Mouse (Mus musculus): ENCODE results near the gene Fam126a. TPM values are rescaled to one million over a fixed set of nuclear protein-coding genes. Genes with fewer than 3 reads are reported as not detected.
"Not testable (repeated sequence)": the region's sequence is repeated elsewhere in the genome, so short reads cannot be mapped to it uniquely, and the experiment has no call there.

Fam126a gene
- total and polyA plus RNA-seq, 3 experiments = 9.2 to 44.1 (median 41.3) TPM

GRCm38 (mm10) chr5:23887111-23887510 lies 143.4 kb downstream of the Fam126a start:
- Histone ChIP-seq H3K9ac (ENCODE audit: low read depth, low read length) (no peak overlapping the region), H3K36me3 (ENCODE audit: control insufficient read depth, insufficient read depth, low read length) (no peaks in the 10 kb centered on the region), H3K79me2 (replicated peaks; ENCODE audit: control insufficient read depth, insufficient read depth, low read length) (no peaks in the 10 kb centered on the region), H3K4me1 (ENCODE audit: control insufficient read depth, insufficient read depth, low read length) (no peaks in the 10 kb centered on the region; the same call in 1 of the 2 replicates), H3K27ac (peak overlapping the region; percentile 63), H3K27me3 (ENCODE audit: control insufficient read depth, insufficient read depth, low read length) (no peaks in the 10 kb centered on the region), H3K4me3 (no peak overlapping the region)
- no peak for DNase-seq
- TF ChIP-seq POLR2A (IDR thresholded peaks at IDR 0.05; ENCODE audit: insufficient read depth, low read depth, low read length) (no peak), CTCF (IDR thresholded peaks at IDR 0.05) (no peak), EP300 (IDR thresholded peaks at IDR 0.05; ENCODE audit: insufficient read depth, low read depth, low read length) (no peak)
- 32% methylated on average over 3 of the region's 3 CpGs for WGBS
- intact Hi-C loops (cut with DNase I) = no loop called here

GRCm38 (mm10) chr5:23874457-23874856 lies 156.0 kb downstream of the Fam126a start:
- Histone ChIP-seq H3K4me3 (no peak overlapping the region), H3K27ac (no peak overlapping the region), H3K36me3 (ENCODE audit: control insufficient read depth, insufficient read depth, low read length) (no peaks in the 10 kb centered on the region), H3K9ac (ENCODE audit: low read depth, low read length) (no peak overlapping the region), H3K4me1 (ENCODE audit: control insufficient read depth, insufficient read depth, low read length) (no peaks in the 10 kb centered on the region), H3K27me3 (ENCODE audit: control insufficient read depth, insufficient read depth, low read length) (no peaks in the 10 kb centered on the region), H3K79me2 (replicated peaks; ENCODE audit: control insufficient read depth, insufficient read depth, low read length) (no peaks in the 10 kb centered on the region)
- peak in 1 of 2 experiments; percentile 60 for DNase-seq
- WGBS = 48% methylated on average over 5 of the region's 5 CpGs
- intact Hi-C loops (cut with DNase I) = no loop called here
- TF ChIP-seq EP300 (IDR thresholded peaks at IDR 0.05; ENCODE audit: insufficient read depth, low read depth, low read length) (0 out of 2 replicates have a peak, but pooled peaks have one; percentile 44), CTCF (IDR thresholded peaks at IDR 0.05) (no peak)

- no peak for TF ChIP-seq POLR2A (IDR thresholded peaks at IDR 0.05; ENCODE audit: insufficient read depth, low read depth, low read length)
- TF ChIP-seq CTCF (IDR thresholded peaks at IDR 0.05) = no peak
- no peak for TF ChIP-seq EP300 (IDR thresholded peaks at IDR 0.05; ENCODE audit: insufficient read depth, low read depth, low read length)
- H3K36me3 ChIP-seq (ENCODE audit: control insufficient read depth, insufficient read depth, low read length) = no peaks in the 10 kb centered on the region
- H3K4me3 ChIP-seq = no peak overlapping the region
- no peak overlapping the region for H3K27ac ChIP-seq
- H3K9ac ChIP-seq (ENCODE audit: low read depth, low read length) = no peak overlapping the region
- H3K79me2 ChIP-seq (replicated peaks; ENCODE audit: control insufficient read depth, insufficient read depth, low read length) = no peaks in the 10 kb centered on the region
- DNase-seq = no peak
- intact Hi-C loops (cut with DNase I) = no loop called here
- H3K27me3 ChIP-seq (ENCODE audit: control insufficient read depth, insufficient read depth, low read length) = no peaks in the 10 kb centered on the region
- no peaks in the 10 kb centered on the region for H3K4me1 ChIP-seq (ENCODE audit: control insufficient read depth, insufficient read depth, low read length)
- 19% methylated on average over 6 of the region's 6 CpGs for WGBS
These were observed 157.9 kb downstream of the Fam126a start for GRCm38 (mm10) chr5:23872586-23872985.

- H3K27ac ChIP-seq; H3K36me3 ChIP-seq (ENCODE audit: control insufficient read depth, insufficient read depth, low read length); H3K9ac ChIP-seq (ENCODE audit: low read depth, low read length); H3K79me2 ChIP-seq (replicated peaks; ENCODE audit: control insufficient read depth, insufficient read depth, low read length); H3K4me1 ChIP-seq (ENCODE audit: control insufficient read depth, insufficient read depth, low read length); DNase-seq; intact Hi-C loops (cut with DNase I); H3K4me3 ChIP-seq; H3K27me3 ChIP-seq (ENCODE audit: control insufficient read depth, insufficient read depth, low read length): not testable (repeated sequence)
- 90% methylated on average over 2 of the region's 2 CpGs for WGBS
These were observed 159.2 kb downstream of the Fam126a start for GRCm38 (mm10) chr5:23871323-23871722.

GRCm38 (mm10) chr5:23865941-23866340 lies 164.5 kb downstream of the Fam126a start:
- intact Hi-C loops (cut with DNase I) = no loop called here
- DNase-seq = no peak
- peaks cover 10% of the 10 kb centered on the region for H3K4me1 ChIP-seq (ENCODE audit: control insufficient read depth, insufficient read depth, low read length)
- H3K27me3 ChIP-seq (ENCODE audit: control insufficient read depth, insufficient read depth, low read length) = no peaks in the 10 kb centered on the region
- no peak overlapping the region for H3K27ac ChIP-seq
- no peak overlapping the region for H3K4me3 ChIP-seq
- H3K79me2 ChIP-seq (replicated peaks; ENCODE audit: control insufficient read depth, insufficient read depth, low read length) = no peaks in the 10 kb centered on the region
- no peak overlapping the region for H3K9ac ChIP-seq (ENCODE audit: low read depth, low read length)
- no peak for TF ChIP-seq POLR2A (IDR thresholded peaks at IDR 0.05; ENCODE audit: insufficient read depth, low read depth, low read length)
- no peaks in the 10 kb centered on the region for H3K36me3 ChIP-seq (ENCODE audit: control insufficient read depth, insufficient read depth, low read length)
- WGBS = 86% methylated on average over 5 of the region's 5 CpGs

Other genes starting within 250 kb of the Fam126a start
- gene Pus7, start 247.0 kb downstream of the Fam126a start, total RNA-seq (2021) = 1 to 10 TPM; 8.2 to 8.5 TPM
- gene Pus7, start 247.0 kb downstream of the Fam126a start, polyA plus RNA-seq (2012; rRNA removed) = 3.4 and 4.7 TPM in 2 replicates
- gene Rint1, start 243.0 kb downstream of the Fam126a start, total RNA-seq (2021) = 10 to 100 TPM; 12.9 to 14.7 TPM
- gene Rint1, start 243.0 kb downstream of the Fam126a start, polyA plus RNA-seq (2012; rRNA removed) = 6.9 and 13.6 TPM in 2 replicates
- 100 to 1,000 TPM; 105 to 110 TPM for gene Tomm7, start 186.5 kb downstream of the Fam126a start, total RNA-seq (2021)
- 52.1 and 60.7 TPM in 2 replicates for gene Tomm7, start 186.5 kb downstream of the Fam126a start, polyA plus RNA-seq (2012; rRNA removed)
- 10 to 100 TPM; 47.7 to 48.9 TPM for gene Klhl7, start 69.9 kb upstream of the Fam126a start, total RNA-seq (2021)
- gene Klhl7, start 69.9 kb upstream of the Fam126a start, polyA plus RNA-seq (2012; rRNA removed) = 7.4 and 25.6 TPM in 2 replicates
- 1 to 10 TPM; 7.4 to 7.6 TPM for gene Nupl2, start 134.3 kb upstream of the Fam126a start, total RNA-seq (2021)
- 5.8 and 7.3 TPM in 2 replicates for gene Nupl2, start 134.3 kb upstream of the Fam126a start, polyA plus RNA-seq (2012; rRNA removed)

Measured in heart, adult 2 months (tissue).